Mouse (Mus musculus): ENCODE results near the gene Ccdc28b. TPM values are rescaled to one million over a fixed set of nuclear protein-coding genes. Genes with fewer than 3 reads are reported as not detected.

Ccdc28b gene
- polyA plus RNA-seq, 1 experiment from 2014 or later = 127 TPM

GRCm38 (mm10) chr4:129620419-129621282 is 3.1 kb downstream of the Ccdc28b start:
- peaks cover 15% of the 10 kb centered on the region for H3K36me3 ChIP-seq (ENCODE audit: control insufficient read depth, insufficient read depth, low read length)
- peaks cover 37% of the 10 kb centered on the region for H3K4me1 ChIP-seq (ENCODE audit: control insufficient read depth, insufficient read depth, low read length)
- H3K27ac ChIP-seq (replicated peaks; ENCODE audit: low read depth, low read length) = no peak overlapping the region; the same call in 1 of the 2 replicates
- 91% methylated on average over 11 of the region's 11 CpGs for WGBS
- no peaks in the 10 kb centered on the region for H3K9me3 ChIP-seq (ENCODE audit: control insufficient read depth, low read length)
- DNase-seq = no peak
- H3K4me3 ChIP-seq (replicated peaks; ENCODE audit: low read depth, low read length) = no peak overlapping the region
- H3K9ac ChIP-seq (replicated peaks; ENCODE audit: low read length) = peak overlapping the region; percentile 9; the same call in 1 of the 2 replicates
- ATAC-seq (ENCODE audit: low FRiP score, low TSS enrichment) = no peak
- 0 out of 2 replicates have a peak overlapping the region, but pooled peaks have one; percentile 2 for H3K4me2 ChIP-seq (ENCODE audit: low read length)
- no peaks in the 10 kb centered on the region for H3K27me3 ChIP-seq (ENCODE audit: control insufficient read depth, insufficient read depth, low read length)

DNA sequence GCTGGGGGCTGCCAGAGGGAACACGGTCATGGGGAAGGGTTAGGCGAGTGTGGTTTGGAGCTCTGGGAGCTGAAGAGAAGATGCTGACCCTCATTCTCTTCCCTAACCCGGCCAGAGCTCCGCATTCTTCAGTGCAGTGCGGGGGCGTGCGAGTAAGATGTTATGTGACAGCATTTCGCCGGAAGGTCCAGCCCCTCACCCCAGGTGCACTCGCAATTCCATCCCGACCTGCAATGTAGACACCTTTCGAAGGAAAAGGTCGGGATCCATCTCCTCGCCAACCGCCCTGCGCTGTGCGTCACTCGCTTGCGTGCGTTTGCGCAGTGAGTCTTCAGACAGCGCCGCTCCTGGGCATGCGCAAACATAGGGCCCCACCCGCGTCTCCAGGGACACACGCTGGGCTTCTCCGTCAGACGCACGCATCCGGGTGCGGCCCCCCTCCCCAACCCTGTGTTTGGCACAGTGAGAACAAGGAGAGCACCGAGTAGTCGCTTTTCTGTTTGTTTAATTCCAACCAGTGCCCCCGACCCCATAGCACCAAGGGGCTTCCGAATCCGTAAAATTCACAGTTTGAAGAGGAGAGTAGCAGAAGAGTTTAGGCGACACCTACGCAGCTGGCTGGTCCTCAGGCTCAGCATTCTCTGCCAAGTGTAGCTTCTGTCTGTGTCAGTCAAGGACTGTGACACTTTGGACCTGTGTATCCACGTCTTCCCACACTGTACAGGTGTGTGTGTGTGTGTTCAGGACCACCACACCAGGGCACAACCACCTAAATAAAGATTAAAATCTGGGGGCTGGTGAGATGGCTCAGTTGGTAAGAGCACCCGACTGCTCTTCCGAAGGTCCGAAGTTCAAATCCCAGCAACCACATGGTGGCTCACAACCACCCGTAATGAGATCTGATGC is 4.7 kb downstream of the Ccdc28b start, which contains the start of gene Iqcc:
Gene Iqcc, minus strand, starts transcription at position 314 of the 906 bp plus-strand sequence.
- 4% methylated on average over 43 of the region's 44 CpGs for WGBS
- H3K4me3 ChIP-seq (replicated peaks; ENCODE audit: low read depth, low read length) = peak within 1 kb of the TSS; percentile 58
- H3K36me3 ChIP-seq (ENCODE audit: control insufficient read depth, insufficient read depth, low read length) = peaks cover 14% of the 10 kb centered on the region; the same call in 1 of the 2 replicates
- ATAC-seq (ENCODE audit: low FRiP score, low TSS enrichment) = peak; percentile 91
- peak within 1 kb of the TSS; percentile 81 for H3K4me2 ChIP-seq (ENCODE audit: low read length)
- peak within 1 kb of the TSS; percentile 91 for H3K27ac ChIP-seq (replicated peaks; ENCODE audit: low read depth, low read length)
- peaks cover 25% of the 10 kb centered on the region for H3K4me1 ChIP-seq (ENCODE audit: control insufficient read depth, insufficient read depth, low read length)
- peak within 1 kb of the TSS; percentile 82 for H3K9ac ChIP-seq (replicated peaks; ENCODE audit: low read length)
- DNase-seq = peak; percentile 98
- no peaks in the 10 kb centered on the region for H3K9me3 ChIP-seq (ENCODE audit: control insufficient read depth, low read length)
- H3K27me3 ChIP-seq (ENCODE audit: control insufficient read depth, insufficient read depth, low read length) = no peaks in the 10 kb centered on the region

- Histone ChIP-seq H3K36me3 (ENCODE audit: control insufficient read depth, insufficient read depth, low read length) (peaks cover 14% of the 10 kb centered on the region; the same call in 1 of the 2 replicates), H3K4me3 (replicated peaks; ENCODE audit: low read depth, low read length) (peak overlapping the region; percentile 58), H3K9ac (replicated peaks; ENCODE audit: low read length) (no peak overlapping the region), H3K27me3 (ENCODE audit: control insufficient read depth, insufficient read depth, low read length) (no peaks in the 10 kb centered on the region), H3K9me3 (ENCODE audit: control insufficient read depth, low read length) (no peaks in the 10 kb centered on the region), H3K4me1 (ENCODE audit: control insufficient read depth, insufficient read depth, low read length) (peaks cover 25% of the 10 kb centered on the region), H3K4me2 (ENCODE audit: low read length) (peak overlapping the region; percentile 81), H3K27ac (replicated peaks; ENCODE audit: low read depth, low read length) (peak overlapping the region; percentile 91; the same call in 1 of the 2 replicates)
- DNase-seq (no peak), ATAC-seq (ENCODE audit: low FRiP score, low TSS enrichment) (no peak)
- WGBS = 97% methylated on average over 5 of the region's 5 CpGs
Observed at GRCm38 (mm10) chr4:129618031-129618430, 5.7 kb downstream of the Ccdc28b start.

GRCm38 (mm10) chr4:129617121-129617641 is 6.6 kb downstream of the Ccdc28b start:
- Histone ChIP-seq H3K4me3 (replicated peaks; ENCODE audit: low read depth, low read length) (no peak overlapping the region), H3K9ac (replicated peaks; ENCODE audit: low read length) (no peak overlapping the region)

GRCm38 (mm10) chr4:129616631-129617030 is 7.1 kb downstream of the Ccdc28b start:
- Histone ChIP-seq H3K4me2 (ENCODE audit: low read length) (no peak overlapping the region), H3K9me3 (ENCODE audit: control insufficient read depth, low read length) (no peaks in the 10 kb centered on the region), H3K27ac (replicated peaks; ENCODE audit: low read depth, low read length) (no peak overlapping the region), H3K4me1 (ENCODE audit: control insufficient read depth, insufficient read depth, low read length) (peaks cover 11% of the 10 kb centered on the region), H3K4me3 (replicated peaks; ENCODE audit: low read depth, low read length) (no peak overlapping the region), H3K27me3 (ENCODE audit: control insufficient read depth, insufficient read depth, low read length) (no peaks in the 10 kb centered on the region), H3K36me3 (ENCODE audit: control insufficient read depth, insufficient read depth, low read length) (peaks cover 14% of the 10 kb centered on the region; the same call in 1 of the 2 replicates), H3K9ac (replicated peaks; ENCODE audit: low read length) (no peak overlapping the region)
- no peak for ATAC-seq (ENCODE audit: low FRiP score, low TSS enrichment)
- DNase-seq = no peak
- WGBS = 93% methylated on average over 3 of the region's 3 CpGs

More at GRCm38 (mm10) chr4:129617121-129617641, 6.6 kb downstream of the Ccdc28b start:
- ATAC-seq (ENCODE audit: low FRiP score, low TSS enrichment) (no peak), DNase-seq (no peak)
- Histone ChIP-seq H3K27me3 (ENCODE audit: control insufficient read depth, insufficient read depth, low read length) (no peaks in the 10 kb centered on the region), H3K4me1 (ENCODE audit: control insufficient read depth, insufficient read depth, low read length) (peaks cover 16% of the 10 kb centered on the region), H3K4me2 (ENCODE audit: low read length) (no peak overlapping the region), H3K36me3 (ENCODE audit: control insufficient read depth, insufficient read depth, low read length) (peaks cover 14% of the 10 kb centered on the region; the same call in 1 of the 2 replicates), H3K27ac (replicated peaks; ENCODE audit: low read depth, low read length) (no peak overlapping the region), H3K9me3 (ENCODE audit: control insufficient read depth, low read length) (no peaks in the 10 kb centered on the region)
- 94% methylated on average over 7 of the region's 7 CpGs for WGBS

GRCm38 (mm10) chr4:129615801-129616290 is 7.9 kb downstream of the Ccdc28b start:
- no peak for ATAC-seq (ENCODE audit: low FRiP score, low TSS enrichment)
- Histone ChIP-seq H3K9me3 (ENCODE audit: control insufficient read depth, low read length) (no peaks in the 10 kb centered on the region), H3K27ac (replicated peaks; ENCODE audit: low read depth, low read length) (no peak overlapping the region), H3K27me3 (ENCODE audit: control insufficient read depth, insufficient read depth, low read length) (no peaks in the 10 kb centered on the region), H3K4me1 (ENCODE audit: control insufficient read depth, insufficient read depth, low read length) (peaks cover 8% of the 10 kb centered on the region), H3K4me2 (ENCODE audit: low read length) (no peak overlapping the region), H3K36me3 (ENCODE audit: control insufficient read depth, insufficient read depth, low read length) (peaks cover 14% of the 10 kb centered on the region; the same call in 1 of the 2 replicates), H3K9ac (replicated peaks; ENCODE audit: low read length) (no peak overlapping the region), H3K4me3 (replicated peaks; ENCODE audit: low read depth, low read length) (no peak overlapping the region)
- 88% methylated on average over 9 of the region's 9 CpGs for WGBS
- no peak for DNase-seq

DNA sequence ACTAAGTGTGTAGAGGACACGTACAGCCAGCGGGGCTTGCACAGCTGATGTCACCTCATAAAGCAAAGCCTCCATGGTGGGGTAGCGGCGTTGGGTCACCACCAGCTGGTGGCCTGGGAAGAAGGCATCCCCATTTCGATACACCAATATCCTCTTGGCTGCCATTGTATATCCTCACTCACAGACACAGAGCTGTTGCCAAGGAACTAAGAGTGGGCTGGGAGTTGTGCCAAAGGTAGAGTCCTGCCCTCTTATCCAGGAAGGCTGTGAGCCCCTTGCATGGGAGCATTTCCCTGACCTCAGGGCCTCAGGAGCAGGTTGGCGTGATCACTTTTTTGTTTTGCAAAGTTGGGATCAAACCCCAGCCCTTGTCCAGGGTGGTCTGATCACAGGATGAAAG is 9.7 kb downstream of the Ccdc28b start, which contains the start of gene Dcdc2b:
Gene Dcdc2b, minus strand, starts transcription at position 165 of the 400 bp plus-strand sequence.
- H3K27ac ChIP-seq (replicated peaks; ENCODE audit: low read depth, low read length) = no peak within 1 kb of the TSS
- 87% methylated on average over 6 of the region's 6 CpGs for WGBS
- H3K4me3 ChIP-seq (replicated peaks; ENCODE audit: low read depth, low read length) = no peak within 1 kb of the TSS
- no peaks in the 10 kb centered on the region for H3K27me3 ChIP-seq (ENCODE audit: control insufficient read depth, insufficient read depth, low read length)
- no peaks in the 10 kb centered on the region for H3K9me3 ChIP-seq (ENCODE audit: control insufficient read depth, low read length)
- H3K4me2 ChIP-seq (ENCODE audit: low read length) = no peak within 1 kb of the TSS
- ATAC-seq (ENCODE audit: low FRiP score, low TSS enrichment) = no peak
- DNase-seq = peak; percentile 30
- H3K36me3 ChIP-seq (ENCODE audit: control insufficient read depth, insufficient read depth, low read length) = peaks cover 25% of the 10 kb centered on the region
- peaks cover 8% of the 10 kb centered on the region for H3K4me1 ChIP-seq (ENCODE audit: control insufficient read depth, insufficient read depth, low read length)
- H3K9ac ChIP-seq (replicated peaks; ENCODE audit: low read length) = no peak within 1 kb of the TSS

- ATAC-seq (ENCODE audit: low FRiP score, low TSS enrichment) = no peak
- no peak overlapping the region for H3K9ac ChIP-seq (replicated peaks; ENCODE audit: low read length)
- H3K27ac ChIP-seq (replicated peaks; ENCODE audit: low read depth, low read length) = no peak overlapping the region
- no peak for DNase-seq
- no peaks in the 10 kb centered on the region for H3K27me3 ChIP-seq (ENCODE audit: control insufficient read depth, insufficient read depth, low read length)
- no peak overlapping the region for H3K4me3 ChIP-seq (replicated peaks; ENCODE audit: low read depth, low read length)
- H3K9me3 ChIP-seq (ENCODE audit: control insufficient read depth, low read length) = no peaks in the 10 kb centered on the region
- peaks cover 35% of the 10 kb centered on the region for H3K36me3 ChIP-seq (ENCODE audit: control insufficient read depth, insufficient read depth, low read length)
- 80% methylated on average over 4 of the region's 4 CpGs for WGBS
- no peak overlapping the region for H3K4me2 ChIP-seq (ENCODE audit: low read length)
- H3K4me1 ChIP-seq (ENCODE audit: control insufficient read depth, insufficient read depth, low read length) = no peaks in the 10 kb centered on the region
Observed at GRCm38 (mm10) chr4:129610472-129610871, 13.3 kb downstream of the Ccdc28b start.

Measured in midbrain, embryonic 14.5 days (tissue).